Mouse (Mus musculus) heart, adult 2 months (tissue): ENCODE results near the gene Kcnb1.

Experiments
- CTCF ChIP-seq: fragments of 200-600 bp; IDR thresholded peaks from 2 replicates; pipeline ENCODE4 v1.8.1; 2022; ENCODE audit warnings: antibody characterized with exemption, mild to moderate bottlenecking, moderate library complexity
- EP300 ChIP-seq: fragments of 200-500 bp; IDR thresholded peaks from 2 replicates; pipeline ENCODE4 v1.6.1; 2011; ENCODE audit warnings: low read depth, low read length, control low read depth; ENCODE audit not compliant: insufficient read depth
- POLR2A ChIP-seq: fragments of 200-500 bp; IDR thresholded peaks from 2 replicates; pipeline ENCODE4 v1.6.1; 2011; ENCODE audit warnings: mild to moderate bottlenecking, low read depth, low read length, control low read depth; ENCODE audit not compliant: insufficient read depth

GRCm38 (mm10) chr2:167142282-167142681 is 47.7 kb downstream of the Kcnb1 start:
- no peak for TF ChIP-seq POLR2A
- no peak for TF ChIP-seq CTCF
- TF ChIP-seq EP300: no peak
